Mouse (Mus musculus) heart, postnatal 0 days (tissue): ENCODE data around the gene Mccc1.

Source experiments
- CTCF ChIP-seq: IDR thresholded peaks from 2 replicates; pipeline ENCODE4 v1.5.1; 2016; ENCODE audit warnings: antibody characterized with exemption, control low read depth, low read depth
- EP300 ChIP-seq: IDR thresholded peaks from 2 replicates; pipeline ENCODE4 v1.6.1; 2016; ENCODE audit warnings: antibody characterized with exemption, low read depth

GRCm38 (mm10) chr3:36045086-36045485 lies 44.6 kb upstream of the Mccc1 start:
- TF ChIP-seq CTCF (no peak), EP300 (no peak)
